ENCODE assay signal across 16 mouse cellular contexts in the genomic region with DNA sequence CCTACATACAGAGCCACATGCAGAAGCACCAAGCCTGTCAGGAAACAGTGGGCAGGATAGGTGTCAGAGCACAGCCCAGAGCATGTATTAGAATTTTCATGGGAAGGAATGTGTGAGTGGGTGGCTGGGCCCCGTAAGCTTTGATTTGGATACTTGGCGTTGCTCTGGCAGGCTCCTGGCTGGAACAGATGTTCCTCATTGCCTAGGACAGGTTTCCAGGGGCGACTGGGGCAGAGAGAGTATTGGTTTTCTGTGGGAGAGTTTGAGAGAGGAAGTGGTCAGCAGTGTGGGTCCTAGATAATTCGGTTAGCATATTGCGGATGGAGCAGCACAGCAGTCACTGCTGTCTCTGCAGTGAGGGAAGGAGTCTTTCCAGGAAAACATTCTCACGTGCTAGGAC. TPM values are rescaled to one million over a fixed set of nuclear protein-coding genes. Genes with fewer than 3 reads are reported as not detected.
DNase-seq lines count a peak whose midpoint lies in the region; ATAC-seq lines count a peak whose summit lies in the region.
"Had no signal": no experiment of that assay in that cellular context is flagged by ENCODE, and none has a peak within 500 bp of the region (broad histone marks: within the 10 kb centered on the region; RNA-seq: fewer than 3 reads in every experiment).

No protein-coding gene starts in this region.

- DNase-seq in liver, embryonic 11.5 days (ENCODE audit: low spot score): peak; percentile 34
- DNase-seq in liver: no peak
- DNase-seq in embryonic facial prominence, embryonic 10.5 days (ENCODE audit: low spot score): peak; percentile 59
- no peak for DNase-seq in limb, embryonic 10.5 days (ENCODE audit: low spot score)
- no peak for DNase-seq in heart, postnatal 25 days (ENCODE audit: low spot score)
- no peak for DNase-seq in cerebellum, adult 9-11 months
- no peak for DNase-seq in MN1 (ENCODE audit: low spot score)
- DNase-seq: cerebellum, adult 2 months; heart, adult 2 months; kidney, postnatal 10 days; thymus, postnatal 14 days had no signal

- no peak overlapping the region for H3K4me3 ChIP-seq in liver, embryonic 11.5 days (ENCODE audit: low read depth, low read length)
- no peak overlapping the region for H3K4me3 ChIP-seq in embryonic facial prominence, embryonic 10.5 days
- no peak overlapping the region for H3K4me3 ChIP-seq in limb, embryonic 10.5 days
- H3K4me3 ChIP-seq: heart, adult 2 months; stomach, embryonic 15.5 days had no signal

- no peaks in the 10 kb centered on the region for H3K36me3 ChIP-seq in liver, embryonic 11.5 days (ENCODE audit: control insufficient read depth, insufficient read depth, low read length)
- no peaks in the 10 kb centered on the region for H3K36me3 ChIP-seq in embryonic facial prominence, embryonic 10.5 days (replicated peaks)
- no peaks in the 10 kb centered on the region for H3K36me3 ChIP-seq in limb, embryonic 10.5 days
- H3K36me3 ChIP-seq: stomach, embryonic 15.5 days had no signal

- intact Hi-C loops in heart, postnatal 25 days (cut with DNase I): no loop called here

- no peaks in the 10 kb centered on the region for H3K27me3 ChIP-seq in liver, embryonic 11.5 days (replicated peaks; ENCODE audit: control insufficient read depth, insufficient read depth, low read length)
- H3K27me3 ChIP-seq in embryonic facial prominence, embryonic 10.5 days (replicated peaks; ENCODE audit: low read depth, poor library complexity, severe bottlenecking): no peaks in the 10 kb centered on the region
- no peaks in the 10 kb centered on the region for H3K27me3 ChIP-seq in limb, embryonic 10.5 days (ENCODE audit: low read depth, poor library complexity, severe bottlenecking)
- H3K27me3 ChIP-seq: CH12.LX; stomach, embryonic 15.5 days had no signal

- H3K9ac ChIP-seq in liver, embryonic 11.5 days (ENCODE audit: low read depth, low read length): no peak overlapping the region
- H3K9ac ChIP-seq: stomach, embryonic 15.5 days had no signal

- no peaks in the 10 kb centered on the region for H3K9me3 ChIP-seq in liver, embryonic 11.5 days (ENCODE audit: control insufficient read depth, low read length)
- no peaks in the 10 kb centered on the region for H3K9me3 ChIP-seq in embryonic facial prominence, embryonic 10.5 days
- H3K9me3 ChIP-seq in limb, embryonic 10.5 days (replicated peaks): no peaks in the 10 kb centered on the region
- H3K9me3 ChIP-seq: stomach, embryonic 15.5 days had no signal

- ATAC-seq in liver, embryonic 11.5 days (replicated peaks; ENCODE audit: low FRiP score): peak; percentile 58
- peak; percentile 93 for ATAC-seq in megakaryocyte progenitor cell, adult 5-6 weeks (replicated peaks; ENCODE audit: poor library complexity)

- H3K4me1 ChIP-seq in liver, embryonic 11.5 days (replicated peaks; ENCODE audit: control insufficient read depth, insufficient read depth, low read length): peaks cover 12% of the 10 kb centered on the region
- peaks cover 19% of the 10 kb centered on the region for H3K4me1 ChIP-seq in embryonic facial prominence, embryonic 10.5 days
- peaks cover 15% of the 10 kb centered on the region for H3K4me1 ChIP-seq in limb, embryonic 10.5 days
- H3K4me1 ChIP-seq: stomach, embryonic 15.5 days had no signal

- H3K4me2 ChIP-seq in liver, embryonic 11.5 days: peak overlapping the region; percentile 51
- H3K4me2 ChIP-seq: stomach, embryonic 15.5 days had no signal

- WGBS in liver, embryonic 11.5 days: 28% methylated on average over 6 of the region's 6 CpGs
- WGBS in embryonic facial prominence, embryonic 10.5 days: 46% methylated on average over 6 of the region's 6 CpGs
- WGBS in limb, embryonic 10.5 days: 41% methylated on average over 6 of the region's 6 CpGs

- no peak overlapping the region for H3K27ac ChIP-seq in liver, embryonic 11.5 days (ENCODE audit: low read depth, low read length)
- H3K27ac ChIP-seq in embryonic facial prominence, embryonic 10.5 days (replicated peaks): no peak overlapping the region
- H3K27ac ChIP-seq in limb, embryonic 10.5 days: peak overlapping the region; percentile 28; the same call in 1 of the 2 replicates
- H3K27ac ChIP-seq: heart, adult 2 months; stomach, embryonic 15.5 days had no signal

RNA-seq across cellular contexts. Expression of gene Itih5, which starts 13.3 kb away (rescaled TPM):
- 7.7 and 7.8 TPM in 2 replicates for polyA plus RNA-seq in liver, embryonic 11.5 days (2014; fragmentation: Nextera tagmentation; extraction: Ambion mirVana)
- 3.7 and 4.4 TPM in 2 replicates for polyA plus RNA-seq in embryonic facial prominence, embryonic 10.5 days (2016; fragmentation: Nextera tagmentation; extraction: Ambion mirVana)
- 2.5 and 2.8 TPM in 2 replicates for polyA plus RNA-seq in limb, embryonic 10.5 days (2016; fragmentation: Nextera tagmentation; extraction: Ambion mirVana)
- total RNA-seq in megakaryocyte progenitor cell, adult 5-6 weeks (2015): 4.9 and 5.9 TPM in 2 replicates
- total RNA-seq in megakaryocyte progenitor cell, adult 5-6 weeks (2017): 4.8 and 6.8 TPM in 2 replicates
- total RNA-seq in heart, postnatal 25 days (2021): 1 to 10 TPM; 7.1 to 8.2 TPM

RNA-seq across cellular contexts. Expression of gene Itih2, which starts 35.4 kb away (rescaled TPM):
- 259 and 294 TPM in 2 replicates for polyA plus RNA-seq in liver, embryonic 11.5 days (2014; fragmentation: Nextera tagmentation; extraction: Ambion mirVana)
- 0.06 and 0.15 TPM in 2 replicates for polyA plus RNA-seq in embryonic facial prominence, embryonic 10.5 days (2016; fragmentation: Nextera tagmentation; extraction: Ambion mirVana)
- polyA plus RNA-seq in limb, embryonic 10.5 days (2016; fragmentation: Nextera tagmentation; extraction: Ambion mirVana): 0.23 TPM in 1 of 2 replicates, not detected in the other
- not detected in 2 replicates for total RNA-seq in megakaryocyte progenitor cell, adult 5-6 weeks (2015)
- not detected in 2 replicates for total RNA-seq in megakaryocyte progenitor cell, adult 5-6 weeks (2017)
- total RNA-seq in heart, postnatal 25 days (2021): under 1 TPM; 0.47 to 0.70 TPM
- total RNA-seq: CH12.LX; monocyte, adult 5-6 weeks had no signal
- polyA plus RNA-seq: small intestine, adult 2 months had no signal

Comparison
In these comparisons a context has a peak if more than half of its experiments do, and no peak if none do; other contexts are left out.
1. DNase-seq: peak in liver, embryonic 11.5 days (single experiment) and embryonic facial prominence, embryonic 10.5 days (single experiment); none in liver (single experiment), limb, embryonic 10.5 days (single experiment), heart, postnatal 25 days (single experiment), cerebellum, adult 9-11 months (single experiment) and MN1 (single experiment).
2. RNA of gene Itih2, which starts 35.4 kb away (polyA plus RNA-seq): 259 to 294 TPM in liver, embryonic 11.5 days; 0.06 to 0.15 TPM in embryonic facial prominence, embryonic 10.5 days and 0.23 TPM in limb, embryonic 10.5 days; every median in the first group is over 100 times any median in the second.